Mouse (Mus musculus) ES-Bruce4 (cell line): ENCODE results near the gene Hrh2. TPM values are rescaled to one million over a fixed set of nuclear protein-coding genes. Genes with fewer than 3 reads are reported as not detected.

Experiments
- H3K27ac ChIP-seq: 2 replicates; pipeline ENCODE4 v1.5.1; 2012; ENCODE audit warnings: low read length, inconsistent platforms; ENCODE audit not compliant: insufficient read depth
- H3K27me3 ChIP-seq: 2 replicates; pipeline ENCODE4 v1.6.1; 2012; ENCODE audit warnings: mild to moderate bottlenecking, low read length, inconsistent platforms; ENCODE audit not compliant: control insufficient read depth, poor library complexity, insufficient read depth, severe bottlenecking
- H3K36me3 ChIP-seq: 2 replicates; pipeline ENCODE4 v1.6.1; 2012; ENCODE audit warnings: inconsistent platforms, mild to moderate bottlenecking, low read length, moderate library complexity; ENCODE audit not compliant: control insufficient read depth, poor library complexity, insufficient read depth, severe bottlenecking
- H3K4me1 ChIP-seq: one replicate; pipeline ENCODE4 v1.8.1; 2011; ENCODE audit warnings: low read length; ENCODE audit not compliant: control insufficient read depth, insufficient read depth
- H3K4me3 ChIP-seq: 2 replicates; pipeline ENCODE4 v1.5.1; 2011; ENCODE audit warnings: low read depth, mild to moderate bottlenecking, low read length
- H3K9ac ChIP-seq: 2 replicates; pipeline ENCODE4 v1.6.1; 2012; ENCODE audit warnings: low read depth, mild to moderate bottlenecking, inconsistent platforms; ENCODE audit not compliant: poor library complexity, severe bottlenecking
- H3K9me3 ChIP-seq: replicated peaks from 2 replicates; pipeline ENCODE4 v1.6.1; 2012; ENCODE audit warnings: mild to moderate bottlenecking, low read length, inconsistent platforms; ENCODE audit not compliant: control insufficient read depth, poor library complexity, insufficient read depth, severe bottlenecking
- CTCF ChIP-seq: IDR thresholded peaks from one replicate; pipeline ENCODE4 v1.8.1; 2011; ENCODE audit warnings: low read depth, low read length
- EP300 ChIP-seq: IDR thresholded peaks from 2 replicates; pipeline ENCODE4 v1.6.1; 2011; ENCODE audit warnings: low read depth, low read length; ENCODE audit not compliant: insufficient read depth
- POLR2A ChIP-seq: IDR thresholded peaks from one replicate; pipeline ENCODE4 v1.8.1; 2011; ENCODE audit warnings: low read length; ENCODE audit not compliant: insufficient read depth
- polyA plus RNA-seq: library from polyadenylated mRNA; stranded (reverse); fragments of >200 nt; gene quantifications from 2 replicates; pipeline ENCODE4 v1.2.4, GENCODE M21; 2011; ENCODE audit warnings: low read depth; ENCODE audit not compliant: missing spikeins, insufficient read depth, insufficient read length

The Hrh2 gene
- polyA plus RNA-seq, 1 experiment, result not detected

GRCm38 (mm10) chr13:54250346-54250745 is 58.4 kb downstream of the Hrh2 start:
- H3K27me3 ChIP-seq, result no peaks in the 10 kb centered on the region
- no peak for TF ChIP-seq EP300
- no peak for TF ChIP-seq POLR2A
- TF ChIP-seq CTCF, result no peak
- no peak overlapping the region for H3K27ac ChIP-seq
- H3K36me3 ChIP-seq, result no peaks in the 10 kb centered on the region
- H3K9me3 ChIP-seq, result no peaks in the 10 kb centered on the region
- H3K9ac ChIP-seq, result no peak overlapping the region
- no peaks in the 10 kb centered on the region for H3K4me1 ChIP-seq
- no peak overlapping the region for H3K4me3 ChIP-seq

- Histone ChIP-seq H3K9me3 (no peaks in the 10 kb centered on the region), H3K36me3 (no peaks in the 10 kb centered on the region), H3K4me3 (no peak overlapping the region), H3K4me1 (peaks cover 3% of the 10 kb centered on the region), H3K27ac (no peak overlapping the region), H3K27me3 (no peaks in the 10 kb centered on the region), H3K9ac (no peak overlapping the region)
- TF ChIP-seq EP300, result no peak
- no peak for TF ChIP-seq POLR2A
- TF ChIP-seq CTCF, result no peak
These were observed 59.8 kb downstream of the Hrh2 start for GRCm38 (mm10) chr13:54251541-54252225.

- Histone ChIP-seq H3K27me3 (no peaks in the 10 kb centered on the region), H3K4me1 (peaks cover 8% of the 10 kb centered on the region), H3K9me3 (no peaks in the 10 kb centered on the region), H3K36me3 (no peaks in the 10 kb centered on the region), H3K27ac (no peak overlapping the region), H3K4me3 (no peak overlapping the region), H3K9ac (no peak overlapping the region)
- TF ChIP-seq EP300, result no peak
- no peak for TF ChIP-seq POLR2A
- no peak for TF ChIP-seq CTCF
These were observed 65.8 kb downstream of the Hrh2 start for GRCm38 (mm10) chr13:54257580-54258223.

GRCm38 (mm10) chr13:54258231-54258743 is 66.4 kb downstream of the Hrh2 start:
- Histone ChIP-seq H3K4me3 (no peak overlapping the region), H3K9me3 (no peaks in the 10 kb centered on the region), H3K27ac (no peak overlapping the region)

GRCm38 (mm10) chr13:54260318-54260717 is 68.4 kb downstream of the Hrh2 start:
- Histone ChIP-seq H3K36me3 (no peaks in the 10 kb centered on the region), H3K4me1 (peaks cover 8% of the 10 kb centered on the region), H3K27ac (no peak overlapping the region), H3K9ac (no peak overlapping the region), H3K27me3 (no peaks in the 10 kb centered on the region), H3K9me3 (no peaks in the 10 kb centered on the region), H3K4me3 (no peak overlapping the region)
- TF ChIP-seq EP300 (no peak), CTCF (no peak), POLR2A (no peak)

More at GRCm38 (mm10) chr13:54258231-54258743, 66.4 kb downstream of the Hrh2 start:
- Histone ChIP-seq H3K27me3 (no peaks in the 10 kb centered on the region), H3K9ac (no peak overlapping the region), H3K36me3 (no peaks in the 10 kb centered on the region), H3K4me1 (peaks cover 8% of the 10 kb centered on the region)
- TF ChIP-seq EP300 (0 out of 2 replicates have a peak, but pooled peaks have one; percentile 21), CTCF (no peak)

GRCm38 (mm10) chr13:54262741-54263510 is 71.0 kb downstream of the Hrh2 start:
- no peaks in the 10 kb centered on the region for H3K36me3 ChIP-seq
- TF ChIP-seq EP300 (no peak), CTCF (no peak), POLR2A (no peak)
- no peaks in the 10 kb centered on the region for H3K9me3 ChIP-seq
- H3K27ac ChIP-seq, result no peak overlapping the region
- no peak overlapping the region for H3K9ac ChIP-seq
- no peaks in the 10 kb centered on the region for H3K27me3 ChIP-seq
- H3K4me1 ChIP-seq, result no peaks in the 10 kb centered on the region
- H3K4me3 ChIP-seq, result no peak overlapping the region
